Mouse (Mus musculus) midbrain, embryonic 16.5 days (tissue): Measurements from ENCODE around the gene Agxt2. TPM values are rescaled to one million over a fixed set of nuclear protein-coding genes. Genes with fewer than 3 reads are reported as not detected.

Experiments used
- ATAC-seq: fragments of 200-750 bp; cut with Nextera tagmentation; 2 replicates; pipeline ENCODE4 v1.8.0; 2017; ENCODE audit warnings: moderate TSS enrichment
- H3K27ac ChIP-seq: fragments of 300-500 bp; sonication (generic); 2 replicates; pipeline ENCODE4 v1.5.1; 2014; ENCODE audit warnings: mild to moderate bottlenecking, low read length, mixed read lengths
- H3K27me3 ChIP-seq: fragments of 300-500 bp; sonication (generic); 2 replicates; pipeline ENCODE4 v1.6.1; 2014; ENCODE audit warnings: low read depth, low read length, mixed read lengths; ENCODE audit not compliant: control insufficient read depth, insufficient read depth
- H3K36me3 ChIP-seq: fragments of 300-500 bp; sonication (generic); 2 replicates; pipeline ENCODE4 v1.6.1; 2014; ENCODE audit warnings: mild to moderate bottlenecking, low read length, moderate library complexity, mixed read lengths; ENCODE audit not compliant: control insufficient read depth, insufficient read depth
- H3K4me1 ChIP-seq: fragments of 300-500 bp; sonication (generic); 2 replicates; pipeline ENCODE4 v1.6.1; 2014; ENCODE audit warnings: mild to moderate bottlenecking, low read length, mixed read lengths; ENCODE audit not compliant: control insufficient read depth, insufficient read depth
- H3K4me2 ChIP-seq: fragments of 300-500 bp; sonication (generic); 2 replicates; pipeline ENCODE4 v1.6.1; 2014; ENCODE audit warnings: mild to moderate bottlenecking, low read length, mixed read lengths
- H3K4me3 ChIP-seq: fragments of 300-500 bp; sonication (generic); 2 replicates; pipeline ENCODE4 v1.5.1; 2014; ENCODE audit warnings: low read depth, mild to moderate bottlenecking, low read length, moderate library complexity, mixed read lengths
- H3K9ac ChIP-seq: fragments of 300-500 bp; sonication (generic); 2 replicates; pipeline ENCODE4 v1.6.1; 2014; ENCODE audit warnings: low read depth, low read length, mixed read lengths
- H3K9me3 ChIP-seq: fragments of 300-500 bp; sonication (generic); replicated peaks from 2 replicates; pipeline ENCODE4 v1.6.1; 2014; ENCODE audit warnings: mild to moderate bottlenecking, low read length, mixed read lengths; ENCODE audit not compliant: control insufficient read depth, poor library complexity, severe bottlenecking
- WGBS: fragments of 180-500 bp; shearing (Covaris S2); extraction: QIAGEN DNeasy Blood & Tissue Kit; methylation state at CpG from one replicate; pipeline ENCODE4 v1.1.7; 2014; 5-methylcytosine and 5-hydroxymethylcytosine counted together
- polyA plus RNA-seq: library from polyadenylated mRNA; unstranded; fragments of >200 nt; fragmentation: Nextera tagmentation; extraction: Ambion mirVana; gene quantifications from 2 replicates; pipeline ENCODE4 v1.2.1, GENCODE M21; 2015

Gene Agxt2
- polyA plus RNA-seq, 1 experiment from 2014 or later = not detected

GRCm38 (mm10) chr15:10375404-10375803 is 17.1 kb downstream of the Agxt2 start:
- H3K4me1 ChIP-seq = no peaks in the 10 kb centered on the region
- no peaks in the 10 kb centered on the region for H3K9me3 ChIP-seq
- H3K27ac ChIP-seq = no peak overlapping the region
- no peak for ATAC-seq
- H3K9ac ChIP-seq = no peak overlapping the region
- 91% methylated on average over 3 of the region's 3 CpGs for WGBS
- no peaks in the 10 kb centered on the region for H3K36me3 ChIP-seq
- H3K4me3 ChIP-seq = no peak overlapping the region
- no peak overlapping the region for H3K4me2 ChIP-seq
- no peaks in the 10 kb centered on the region for H3K27me3 ChIP-seq

GRCm38 (mm10) chr15:10378338-10378959 is 20.1 kb downstream of the Agxt2 start:
- Histone ChIP-seq H3K36me3 (no peaks in the 10 kb centered on the region), H3K9ac (no peak overlapping the region), H3K27ac (no peak overlapping the region), H3K4me2 (no peak overlapping the region), H3K4me1 (no peaks in the 10 kb centered on the region), H3K9me3 (no peaks in the 10 kb centered on the region), H3K4me3 (no peak overlapping the region), H3K27me3 (no peaks in the 10 kb centered on the region)
- no peak for ATAC-seq
- 91% methylated on average over 4 of the region's 4 CpGs for WGBS

GRCm38 (mm10) chr15:10379757-10380458 is 21.6 kb downstream of the Agxt2 start:
- no peak overlapping the region for H3K4me2 ChIP-seq
- H3K27me3 ChIP-seq = no peaks in the 10 kb centered on the region
- no peaks in the 10 kb centered on the region for H3K36me3 ChIP-seq
- H3K4me3 ChIP-seq = no peak overlapping the region
- WGBS = 95% methylated on average over 3 of the region's 3 CpGs
- no peak for ATAC-seq
- H3K27ac ChIP-seq = no peak overlapping the region
- H3K4me1 ChIP-seq = no peaks in the 10 kb centered on the region
- no peak overlapping the region for H3K9ac ChIP-seq
- no peaks in the 10 kb centered on the region for H3K9me3 ChIP-seq

GRCm38 (mm10) chr15:10387263-10387662 is 28.9 kb downstream of the Agxt2 start:
- H3K4me1 ChIP-seq = no peaks in the 10 kb centered on the region
- no peak for ATAC-seq
- no peak overlapping the region for H3K27ac ChIP-seq
- no peak overlapping the region for H3K4me2 ChIP-seq
- no peak overlapping the region for H3K4me3 ChIP-seq
- H3K9ac ChIP-seq = no peak overlapping the region
- H3K36me3 ChIP-seq = no peaks in the 10 kb centered on the region
- WGBS = 81% methylated on average over 2 of the region's 2 CpGs
- no peaks in the 10 kb centered on the region for H3K27me3 ChIP-seq
- no peaks in the 10 kb centered on the region for H3K9me3 ChIP-seq

GRCm38 (mm10) chr15:10399795-10400194 is 41.5 kb downstream of the Agxt2 start:
- H3K27me3 ChIP-seq = no peaks in the 10 kb centered on the region
- ATAC-seq = no peak
- no peaks in the 10 kb centered on the region for H3K9me3 ChIP-seq
- no peaks in the 10 kb centered on the region for H3K4me1 ChIP-seq
- H3K4me2 ChIP-seq = no peak overlapping the region
- H3K27ac ChIP-seq = no peak overlapping the region
- no peak overlapping the region for H3K4me3 ChIP-seq
- 62% methylated on average over 2 of the region's 2 CpGs for WGBS
- H3K9ac ChIP-seq = no peak overlapping the region
- H3K36me3 ChIP-seq = no peaks in the 10 kb centered on the region

GRCm38 (mm10) chr15:10400415-10400814 is 42.1 kb downstream of the Agxt2 start:
- WGBS = 48% methylated on average over 3 of the region's 3 CpGs
- Histone ChIP-seq H3K4me2 (no peak overlapping the region), H3K4me3 (no peak overlapping the region), H3K27ac (no peak overlapping the region), H3K9me3 (no peaks in the 10 kb centered on the region), H3K27me3 (no peaks in the 10 kb centered on the region), H3K4me1 (no peaks in the 10 kb centered on the region), H3K36me3 (no peaks in the 10 kb centered on the region), H3K9ac (no peak overlapping the region)
- no peak for ATAC-seq

- no peak overlapping the region for H3K27ac ChIP-seq
- no peaks in the 10 kb centered on the region for H3K27me3 ChIP-seq
- H3K4me1 ChIP-seq = no peaks in the 10 kb centered on the region
- no peak overlapping the region for H3K4me2 ChIP-seq
- H3K9me3 ChIP-seq = no peaks in the 10 kb centered on the region
- no peak overlapping the region for H3K9ac ChIP-seq
- WGBS = 86% methylated on average over 3 of the region's 3 CpGs
- no peaks in the 10 kb centered on the region for H3K36me3 ChIP-seq
- no peak for ATAC-seq
- H3K4me3 ChIP-seq = no peak overlapping the region
Observed at GRCm38 (mm10) chr15:10409842-10410241, 51.5 kb downstream of the Agxt2 start.

GRCm38 (mm10) chr15:10410881-10411280 is 52.5 kb downstream of the Agxt2 start:
- WGBS = 85% methylated on average over 2 of the region's 2 CpGs
- Histone ChIP-seq H3K27ac (no peak overlapping the region), H3K4me1 (no peaks in the 10 kb centered on the region), H3K9ac (no peak overlapping the region), H3K9me3 (no peaks in the 10 kb centered on the region), H3K27me3 (no peaks in the 10 kb centered on the region), H3K4me3 (no peak overlapping the region), H3K4me2 (no peak overlapping the region), H3K36me3 (no peaks in the 10 kb centered on the region)
- ATAC-seq = no peak

GRCm38 (mm10) chr15:10413656-10414055 is 55.3 kb downstream of the Agxt2 start:
- no peak overlapping the region for H3K9ac ChIP-seq
- H3K4me2 ChIP-seq = no peak overlapping the region
- WGBS = 93% methylated on average over 6 of the region's 6 CpGs
- no peak overlapping the region for H3K4me3 ChIP-seq
- H3K36me3 ChIP-seq = no peaks in the 10 kb centered on the region
- no peaks in the 10 kb centered on the region for H3K27me3 ChIP-seq
- ATAC-seq = no peak
- no peaks in the 10 kb centered on the region for H3K4me1 ChIP-seq
- H3K9me3 ChIP-seq = no peaks in the 10 kb centered on the region
- no peak overlapping the region for H3K27ac ChIP-seq
